Mouse (Mus musculus) adrenal gland, adult 18-20 months (tissue): ENCODE measurements at regions not wholly inside any gene's neighbourhood (a gene's known extent, or its start where the extent isn't known, plus 50 kb on each side); places are given as distances from the start of the nearest gene placed in this dataset.
A peak's percentile ranks its signal among the peaks of the same experiment; 100 is the strongest.
"Not testable (repeated sequence)": the region's sequence is repeated elsewhere in the genome, so short reads cannot be mapped to it uniquely, and the experiment has no call there.

Source experiments
- DNase-seq, 2 experiments: peaks; one replicate each; pipeline ENCODE4 v3.0.0; 2021 to 2022; ENCODE audit warnings: low spot score in 2 of 2

DNA sequence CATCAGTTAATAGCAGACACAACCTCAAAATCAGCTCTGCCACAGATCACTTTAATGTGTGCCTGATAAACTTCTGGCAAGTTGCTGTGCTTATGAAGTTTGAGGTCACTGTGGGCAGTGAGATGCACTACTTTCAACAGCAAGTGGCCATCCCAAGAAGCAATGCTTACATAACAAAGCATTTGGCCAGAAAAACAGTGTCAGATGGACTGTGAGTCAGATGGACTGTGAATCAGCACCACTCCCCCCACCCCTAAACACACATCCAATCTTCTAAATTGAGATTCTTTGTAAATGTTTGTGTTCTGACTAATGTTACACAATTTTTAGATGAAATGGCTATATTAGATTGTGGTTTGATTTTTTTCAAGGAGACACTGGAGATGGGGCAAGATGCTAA, 550.7 kb downstream of the Nxph1 start:
- peak in 1 of 2 experiments; percentile 5 for DNase-seq

DNA sequence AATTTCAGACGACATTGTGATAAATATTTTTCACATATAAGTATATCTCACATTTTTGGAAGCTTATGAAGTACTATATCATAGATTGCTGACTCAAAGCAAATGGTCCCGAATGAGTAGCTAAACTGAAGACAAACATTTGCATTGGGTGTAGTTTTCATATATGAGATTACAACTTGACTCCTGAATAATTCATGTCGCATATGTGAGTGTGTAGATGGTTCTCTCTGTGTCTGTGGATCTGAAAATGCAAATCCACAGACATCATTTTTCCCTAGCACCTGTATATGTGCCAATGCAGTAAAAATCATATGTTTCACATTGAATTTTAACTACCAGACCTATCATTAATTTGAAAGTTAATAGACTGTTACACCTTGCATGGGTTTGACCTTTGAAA, 586.2 kb downstream of the Nxph1 start:
- DNase-seq = no peak

DNA sequence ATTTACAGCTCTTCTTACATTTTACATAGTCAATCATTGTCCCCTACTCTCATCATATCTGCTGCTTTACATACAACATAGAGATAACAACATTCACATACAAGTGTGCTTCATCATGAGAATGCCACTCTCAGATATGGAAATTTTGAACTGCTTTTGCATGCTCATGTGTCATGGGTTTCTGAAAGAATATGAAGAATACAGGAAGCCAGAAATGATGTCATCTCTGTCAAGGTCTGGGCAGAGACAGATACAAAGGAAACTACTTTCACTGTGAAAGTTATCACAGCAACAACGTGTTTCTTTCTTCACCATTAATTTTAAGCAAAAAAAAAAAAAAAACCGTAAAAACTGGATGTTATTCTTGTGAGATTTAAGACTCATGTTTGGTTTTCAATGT, 590.5 kb downstream of the Nxph1 start:
- no peak for DNase-seq

DNA sequence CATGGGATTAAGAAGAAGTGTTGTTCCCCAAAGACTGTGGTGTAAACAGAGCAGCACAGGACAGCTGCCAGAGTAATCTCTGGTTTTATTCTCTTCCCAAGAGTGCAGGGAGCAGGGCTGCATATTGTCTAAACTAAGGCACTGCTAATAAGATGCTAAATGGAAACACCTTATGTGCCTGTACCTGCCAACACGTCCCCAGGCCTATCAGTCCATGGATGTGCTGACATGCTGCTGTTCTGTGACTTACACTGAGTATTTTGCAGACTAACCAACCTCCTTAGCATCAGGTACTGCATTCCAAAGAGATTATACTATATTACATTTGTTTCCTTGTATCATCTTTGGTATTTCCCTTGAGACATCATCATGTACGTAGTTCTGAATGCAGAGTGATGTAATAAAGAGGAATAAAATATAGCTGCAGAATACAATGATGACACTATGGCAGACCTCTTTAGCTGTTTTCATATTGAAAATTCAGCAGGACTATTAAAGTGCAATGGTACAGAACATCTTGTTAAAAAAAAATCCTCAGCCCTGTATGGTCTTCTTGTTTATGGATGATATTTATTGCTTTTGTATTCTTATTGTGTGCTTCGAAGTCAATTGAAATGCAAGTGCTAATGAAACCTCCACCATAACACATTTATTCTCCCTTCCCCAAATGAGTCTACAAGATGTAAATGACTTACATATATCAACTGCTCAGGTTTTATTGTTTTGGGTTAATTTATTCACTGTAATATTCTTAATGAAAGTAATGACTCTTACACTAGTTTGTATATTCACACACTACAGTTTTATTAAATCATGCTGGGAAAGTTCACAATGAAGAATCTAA, 602.1 kb downstream of the Nxph1 start:
- DNase-seq = no peak

DNA sequence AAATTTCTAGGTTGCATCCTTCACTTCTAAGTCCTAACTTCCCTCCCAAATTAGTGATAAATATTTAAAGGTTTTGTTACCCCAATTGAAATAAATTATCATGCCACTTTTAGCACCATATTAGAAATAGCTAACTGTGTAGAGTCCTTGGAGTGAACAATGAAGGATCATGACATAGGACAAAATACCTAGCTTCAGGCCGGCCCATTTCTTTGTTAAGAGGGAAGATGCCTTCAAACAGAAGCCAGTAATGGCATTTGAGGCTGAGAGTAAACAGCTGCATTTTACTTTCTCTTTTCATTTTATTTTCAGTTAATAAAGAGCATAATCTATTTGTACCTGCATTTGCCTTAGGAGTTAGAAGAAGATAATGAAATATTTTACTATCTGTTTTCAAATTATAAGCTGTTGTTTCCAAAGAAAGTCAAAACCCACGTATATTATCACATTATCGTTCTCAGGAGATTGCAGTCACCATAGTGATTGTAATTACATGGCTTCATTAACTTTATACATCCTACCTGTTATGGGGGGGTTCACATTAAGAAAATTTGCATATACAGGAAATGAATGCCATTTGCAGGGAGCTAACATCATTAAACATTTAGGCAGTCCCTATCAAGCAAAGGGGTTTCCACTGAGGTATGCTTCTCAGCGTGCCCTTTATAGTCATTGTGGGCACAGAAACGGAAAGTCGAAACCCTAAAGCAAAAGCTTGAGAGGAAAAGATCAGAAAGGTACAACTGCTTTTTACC, 615.2 kb downstream of the Nxph1 start:
- DNase-seq = no peak

DNA sequence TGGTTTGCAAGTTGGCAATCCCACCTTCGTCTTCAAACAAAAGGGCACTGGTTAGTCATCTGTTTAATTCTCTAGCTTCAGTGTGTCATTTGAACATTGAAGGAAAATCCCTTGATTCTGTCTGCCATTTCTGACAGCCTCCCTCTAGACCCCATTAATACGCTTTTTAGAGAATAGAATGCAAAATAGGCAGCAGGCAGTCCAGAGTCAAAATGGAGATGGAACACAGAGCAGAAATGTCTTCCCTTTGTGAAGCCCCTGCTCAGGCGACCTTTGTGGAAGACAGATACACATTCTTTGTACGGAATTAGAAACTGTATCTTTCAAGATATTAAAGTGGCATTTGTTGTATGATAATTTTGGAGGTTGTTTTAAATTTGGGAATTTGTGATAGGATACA, 623.6 kb downstream of the Nxph1 start:
- no peak for DNase-seq

DNA sequence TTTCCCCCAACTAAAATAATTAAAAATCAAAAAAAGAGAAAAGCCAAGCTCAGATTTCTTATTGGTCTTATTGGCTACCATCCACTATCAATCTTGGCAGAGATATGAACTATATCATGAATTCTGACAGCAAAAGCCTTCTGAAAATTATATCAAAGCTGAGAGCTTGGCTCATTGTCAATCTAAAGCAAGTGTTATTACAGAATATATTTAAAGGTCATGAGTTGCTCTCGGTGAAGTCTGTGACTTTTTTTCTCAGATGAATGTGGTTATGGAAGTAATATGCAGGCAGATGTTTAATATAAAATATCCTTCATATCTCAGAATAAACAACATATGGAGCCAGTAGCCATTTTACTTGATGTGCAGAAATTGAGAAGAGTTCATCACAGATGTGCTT, 645.2 kb downstream of the Nxph1 start:
- no peak for DNase-seq

DNA sequence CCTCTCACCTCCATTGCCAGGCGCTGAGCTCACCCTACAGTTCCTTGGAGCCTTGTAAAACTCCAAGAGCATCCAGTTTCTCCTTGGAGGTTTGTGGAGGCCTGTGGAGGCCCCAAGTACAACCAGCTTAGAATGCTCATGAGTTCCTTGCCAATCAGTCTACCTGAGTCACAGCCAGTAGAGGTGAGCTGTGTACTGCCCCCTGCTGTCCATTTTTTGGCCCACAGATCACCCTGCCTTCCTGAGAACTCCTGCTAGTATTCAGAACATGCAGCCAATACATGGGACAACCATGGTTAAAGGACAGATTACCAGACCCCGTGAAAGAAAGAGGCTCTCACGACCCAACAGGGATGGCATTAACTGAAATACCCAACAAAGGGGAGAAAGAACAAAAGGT, 651.2 kb downstream of the Nxph1 start:
- DNase-seq = no peak

DNA sequence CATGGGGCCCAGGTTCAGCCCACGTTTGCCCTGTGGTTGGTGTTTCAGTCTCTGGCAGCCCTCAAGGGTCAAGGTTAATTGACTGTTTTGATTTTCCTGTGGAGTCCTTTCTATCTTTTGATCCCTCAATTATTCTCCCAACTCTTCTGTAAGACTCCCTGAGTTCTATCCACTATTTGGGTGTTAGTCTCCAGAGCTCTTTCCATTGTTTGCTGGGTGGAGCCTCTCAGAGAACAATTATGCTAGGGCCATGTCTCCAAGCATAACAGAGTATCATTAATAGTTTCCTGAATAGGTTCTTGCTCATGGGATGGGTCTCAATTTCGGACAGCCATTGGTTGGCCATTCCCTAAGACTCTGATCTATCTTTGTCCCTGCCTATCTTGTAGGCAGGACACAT, 685.7 kb downstream of the Nxph1 start:
- DNase-seq = no peak

DNA sequence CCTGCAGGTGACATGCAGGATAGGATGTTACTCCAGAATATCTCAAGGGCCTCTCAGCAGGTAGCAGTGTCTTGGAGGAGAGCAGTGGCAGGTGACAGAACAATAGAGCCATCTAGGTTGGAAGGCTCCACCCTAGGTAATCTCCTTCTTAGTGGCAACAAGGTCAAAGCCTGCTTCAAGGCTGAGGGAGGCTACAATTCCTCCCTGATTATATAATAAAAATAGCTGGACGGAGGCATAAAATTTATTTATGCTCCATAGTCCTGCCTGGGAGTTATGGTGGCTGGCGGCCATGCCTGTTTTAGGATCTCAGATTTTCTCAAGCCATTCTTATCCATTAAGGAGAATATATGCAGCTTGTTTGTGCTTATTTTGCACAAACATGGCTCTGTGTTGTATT, 695.2 kb downstream of the Nxph1 start:
- DNase-seq = not testable (repeated sequence)

DNA sequence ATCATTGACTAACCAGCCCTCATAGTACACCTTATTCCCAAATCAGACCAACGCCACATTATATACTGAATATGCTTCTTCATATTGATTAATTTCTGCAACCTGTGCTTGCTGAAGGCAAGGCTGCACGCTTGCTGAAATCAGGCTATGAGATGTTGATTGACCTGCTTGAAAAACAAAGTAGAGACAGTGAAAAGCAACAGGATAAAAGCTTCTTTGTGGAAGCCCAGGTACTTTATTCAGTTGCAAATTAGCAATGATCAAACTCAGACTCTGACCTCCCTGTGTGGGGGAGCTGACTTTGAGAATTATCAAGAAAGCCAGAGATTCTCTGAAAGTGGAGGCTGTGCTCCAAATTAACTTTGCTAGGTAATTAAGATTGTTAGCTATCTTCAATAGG, 695.7 kb downstream of the Nxph1 start:
- DNase-seq = not testable (repeated sequence)

DNA sequence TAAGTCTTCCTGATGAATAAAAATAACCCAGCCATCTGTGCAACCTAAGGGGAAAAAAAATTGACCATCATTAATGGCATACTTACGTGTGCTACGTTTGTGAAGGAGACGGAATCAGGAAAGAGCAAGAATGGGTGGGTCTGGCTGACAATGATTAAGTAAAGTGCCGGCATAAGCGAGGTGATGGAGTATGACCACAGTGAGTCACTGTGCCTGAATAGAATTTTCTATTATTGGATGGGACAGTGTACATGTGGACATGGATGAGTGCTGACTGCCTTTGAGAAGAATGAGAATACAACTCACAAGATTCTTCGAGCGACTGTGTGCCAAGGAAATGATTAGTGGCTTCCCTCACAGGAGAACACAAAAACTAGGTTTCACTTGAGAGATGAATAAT, 711.4 kb downstream of the Nxph1 start:
- DNase-seq = no peak

DNA sequence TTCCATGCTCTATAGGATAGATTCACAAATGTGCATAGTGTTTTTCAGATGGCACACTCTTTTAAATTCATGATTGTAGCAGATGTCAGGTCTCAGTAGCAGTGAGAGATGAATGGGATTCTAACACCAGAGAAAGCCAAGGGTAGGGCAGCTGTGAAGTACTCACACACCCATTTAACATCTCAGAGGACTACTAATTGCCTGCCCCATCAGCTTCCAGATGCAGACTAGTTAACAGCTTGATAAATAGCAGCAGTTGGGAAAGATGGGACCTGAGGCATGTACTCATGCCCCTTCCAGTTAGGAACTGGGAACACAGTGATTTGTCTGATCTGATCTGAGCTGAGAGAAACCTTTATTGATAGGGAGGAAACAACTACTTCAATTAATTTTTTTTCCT, 737.0 kb downstream of the Nxph1 start:
- no peak for DNase-seq

DNA sequence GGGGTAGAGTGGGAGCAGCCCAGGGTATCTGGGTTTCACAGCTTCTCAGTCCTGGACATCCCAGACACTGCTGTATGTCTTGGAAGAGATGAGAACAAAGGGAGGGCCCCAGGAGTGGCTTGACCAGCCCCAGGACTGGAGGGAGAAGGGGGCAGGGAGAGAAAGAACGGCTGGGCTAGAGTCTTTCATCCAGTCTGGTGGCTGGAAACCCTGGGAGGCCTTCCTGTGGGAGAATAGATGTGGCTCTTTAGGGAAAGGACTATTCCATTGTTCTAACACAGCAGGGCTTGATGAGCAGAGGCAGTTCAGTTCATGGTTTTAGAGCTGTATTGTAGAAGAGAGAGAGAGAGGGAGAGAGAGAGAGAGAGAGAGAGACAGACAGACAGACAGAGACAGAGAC, 745.5 kb downstream of the Nxph1 start:
- DNase-seq = no peak

DNA sequence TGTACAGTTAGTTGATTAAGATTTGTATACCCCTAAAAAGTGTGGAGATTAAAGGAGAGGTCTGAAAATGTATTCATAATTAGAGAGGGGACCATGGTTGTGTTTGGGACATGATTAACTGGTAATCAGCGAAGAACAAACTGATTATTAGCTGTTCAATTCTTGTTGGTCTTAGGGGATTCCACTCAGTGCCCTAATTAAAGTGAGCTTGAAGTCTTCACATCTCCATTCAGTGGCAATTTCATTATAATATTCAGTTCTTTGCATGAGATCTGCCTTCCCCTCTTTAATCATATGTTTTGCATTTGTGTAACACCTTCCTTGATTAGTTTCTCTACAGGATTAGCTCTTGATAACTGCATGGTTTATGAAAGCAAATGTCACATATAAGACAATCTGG, 749.5 kb downstream of the Nxph1 start:
- no peak for DNase-seq

DNA sequence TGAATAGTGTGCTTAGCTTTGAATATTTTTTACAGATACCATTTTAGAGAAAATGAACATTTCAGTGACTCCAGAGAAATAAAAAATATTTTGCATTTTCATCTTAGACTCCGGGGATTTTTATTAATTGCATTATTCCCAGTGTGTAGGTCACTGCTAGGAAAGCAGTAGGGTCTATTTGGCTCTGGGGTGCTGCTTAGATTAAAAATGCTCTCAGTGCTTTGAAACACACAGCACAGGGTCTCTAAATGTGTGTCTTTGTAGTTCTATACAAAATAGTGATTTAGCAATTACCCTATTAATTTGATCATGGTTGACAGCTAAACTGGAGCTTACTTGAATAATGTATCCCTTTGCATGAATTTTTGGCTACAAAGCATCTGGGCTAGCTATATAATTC, 750.0 kb downstream of the Nxph1 start:
- no peak for DNase-seq
